Mouse (Mus musculus) spleen, postnatal 4 days (tissue): ENCODE measurements around the gene Cd24a.

Source experiments
- DNase-seq, 2 experiments: peaks; one replicate each; pipeline ENCODE4 v3.0.0; 2022; ENCODE audit warnings: low spot score in 2 of 2

Cd24a gene

DNA sequence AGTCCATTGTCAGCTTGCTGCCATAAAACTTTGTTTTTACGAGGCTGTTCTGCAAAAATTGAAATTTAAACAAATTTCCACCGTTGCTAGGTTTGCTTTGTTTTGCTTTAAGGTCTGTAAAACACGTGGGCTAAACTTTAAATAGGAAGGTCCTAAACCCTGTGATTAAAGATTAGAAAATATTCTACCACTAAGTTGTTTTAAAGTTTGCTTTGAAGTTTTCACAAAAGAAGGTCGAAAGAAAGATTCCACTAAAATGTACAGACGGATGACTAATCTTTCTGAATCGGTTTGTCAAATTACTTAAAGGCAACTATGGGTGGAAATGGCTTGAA is at the start of gene Cd24a:
TSS of gene Cd24a (plus strand) at position 288 of the 335 bp plus-strand sequence.
- DNase-seq = no peak

DNA sequence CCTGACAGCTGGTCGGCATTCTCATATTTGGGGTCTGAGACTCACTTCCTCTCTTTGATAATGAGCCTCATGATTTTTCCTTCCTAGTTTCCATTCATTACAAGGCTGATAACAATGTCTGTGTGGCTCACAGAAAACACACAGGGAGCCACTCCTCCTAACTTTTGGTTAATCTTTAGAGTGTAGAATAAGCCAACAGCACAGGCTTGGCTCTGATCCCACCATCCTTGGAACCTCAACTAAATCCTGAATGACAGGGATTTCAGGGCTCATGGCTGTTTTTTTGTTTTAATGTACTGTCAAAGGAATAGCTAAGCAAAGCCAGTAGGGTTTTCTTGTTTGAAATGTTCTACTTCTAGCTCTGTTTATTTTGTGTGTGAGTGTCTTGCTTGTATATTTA is 43.7 kb upstream of the Cd24a start:
- no peak for DNase-seq

DNA sequence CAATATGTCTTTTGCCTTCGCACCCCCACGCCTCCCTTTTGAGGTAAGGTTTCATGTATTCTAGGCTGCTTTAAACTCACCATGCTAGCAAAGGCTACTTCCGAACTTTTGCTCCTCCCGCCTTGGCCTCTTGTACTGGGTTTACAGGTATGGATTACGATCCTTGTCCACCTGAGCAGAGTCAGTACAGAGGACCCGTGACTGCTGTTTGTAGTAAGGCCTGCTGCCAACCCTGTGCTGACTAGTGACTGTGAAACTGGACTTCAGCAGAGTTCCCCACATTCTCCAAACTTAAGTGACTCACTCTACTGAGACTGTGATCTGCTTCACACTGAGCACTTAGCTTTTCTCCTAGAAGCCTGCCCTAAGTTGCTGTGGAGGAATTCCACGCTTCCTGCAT is 40.4 kb upstream of the Cd24a start:
- DNase-seq = no peak

DNA sequence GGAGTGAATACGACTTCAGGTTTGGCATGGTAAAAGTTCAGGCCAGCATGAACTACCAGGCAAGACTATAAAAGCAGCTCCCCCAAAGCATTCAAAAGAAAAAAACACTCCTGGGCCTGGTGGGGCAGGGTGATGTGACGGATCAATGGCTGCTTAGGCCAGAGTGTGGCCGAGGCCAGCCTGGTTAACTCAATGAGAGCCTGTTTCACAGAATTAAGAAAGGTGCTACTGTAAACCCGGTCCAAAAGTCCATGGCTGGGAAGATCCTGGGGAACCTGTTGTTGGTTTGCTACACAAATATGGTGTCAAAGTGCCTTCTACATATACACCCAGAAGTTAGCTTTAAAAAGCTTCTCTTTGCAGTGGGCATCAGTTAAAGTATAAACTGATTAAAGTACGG is 39.3 kb upstream of the Cd24a start:
- no peak for DNase-seq

DNA sequence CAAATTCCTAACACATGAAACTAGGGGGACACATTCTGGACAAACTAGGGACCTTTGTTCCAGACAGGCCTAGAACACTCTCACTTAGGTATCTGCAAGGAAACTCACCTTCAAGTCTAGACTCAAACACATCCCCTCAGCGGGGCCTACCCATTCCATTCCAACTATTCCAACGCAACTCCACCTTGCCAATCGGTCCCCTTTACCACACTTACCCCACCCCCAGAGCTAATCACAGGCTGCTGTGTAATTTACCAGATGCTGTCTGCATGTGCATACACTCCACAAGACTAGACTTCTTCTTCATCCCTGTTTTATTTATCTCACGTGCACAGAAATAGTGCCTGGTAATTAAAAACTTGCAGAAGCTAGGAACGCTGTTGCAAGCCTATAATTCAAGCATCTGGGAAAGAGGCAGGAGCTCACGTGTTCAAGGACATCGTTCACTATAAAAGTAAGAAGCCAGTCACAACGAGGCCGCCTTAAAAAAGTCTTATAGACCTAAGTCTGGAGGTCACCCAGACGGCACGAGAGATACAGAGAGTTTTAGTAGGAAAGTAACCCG is 38.3 kb upstream of the Cd24a start:
- DNase-seq = no peak

DNA sequence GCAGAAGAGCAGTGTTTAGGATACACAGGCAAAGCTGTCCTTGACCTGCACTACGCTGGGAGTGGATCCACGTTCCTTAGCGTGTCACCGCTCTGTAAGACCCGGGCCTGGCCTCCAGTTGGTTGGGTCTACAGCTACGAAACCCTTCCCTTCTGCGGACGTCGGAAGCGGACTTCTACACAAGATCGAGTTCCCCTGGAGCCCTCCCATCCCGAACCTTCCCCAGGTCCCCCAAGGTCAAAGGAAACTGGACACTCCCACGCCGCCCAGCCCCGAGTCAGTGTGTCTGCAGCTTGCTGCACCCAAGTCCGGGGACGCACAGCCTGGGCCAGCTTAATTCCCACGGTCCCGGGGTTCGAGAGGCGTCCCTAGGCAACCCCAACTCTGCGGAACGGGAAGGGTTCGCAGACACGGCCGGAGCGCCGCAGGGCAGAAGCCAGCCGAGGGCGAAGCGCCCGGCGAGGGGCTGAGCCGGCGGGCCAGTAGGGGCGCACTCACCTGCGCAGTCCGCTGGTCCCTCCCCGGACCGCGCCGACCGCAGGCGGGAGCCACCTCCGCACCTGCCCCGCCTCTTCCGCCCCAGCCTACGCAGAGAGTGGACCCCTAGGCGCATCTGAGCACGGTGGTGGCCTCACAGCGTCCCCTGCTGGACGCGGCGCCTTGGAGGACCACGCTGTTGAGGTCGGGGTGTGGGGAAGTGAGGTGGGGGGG is 37.5 kb upstream of the Cd24a start, which contains the start of gene 1700021F05Rik:
TSS of gene 1700021F05Rik (minus strand) at position 553 of the 711 bp plus-strand sequence.
- DNase-seq = peak; percentile 94 to 98

DNA sequence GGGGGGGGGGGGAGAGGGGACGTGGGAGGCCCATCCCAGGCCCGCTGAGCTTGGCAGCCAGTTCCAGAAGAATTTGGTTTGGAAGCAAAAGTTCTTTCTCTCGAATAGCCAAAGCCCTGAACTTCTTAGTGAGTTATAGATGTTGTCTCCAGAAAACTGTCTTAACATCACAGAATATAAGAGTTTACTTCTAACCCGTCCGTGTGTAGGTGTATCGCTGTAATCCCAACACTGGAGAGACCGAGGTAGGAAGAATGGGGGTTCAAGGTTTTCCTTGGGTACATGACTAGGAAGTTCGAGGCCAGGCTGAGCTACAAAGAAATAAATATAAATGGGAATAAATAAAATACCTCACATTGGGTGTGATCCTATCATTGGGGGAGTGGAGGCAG is 36.9 kb upstream of the Cd24a start:
- DNase-seq = no peak

DNA sequence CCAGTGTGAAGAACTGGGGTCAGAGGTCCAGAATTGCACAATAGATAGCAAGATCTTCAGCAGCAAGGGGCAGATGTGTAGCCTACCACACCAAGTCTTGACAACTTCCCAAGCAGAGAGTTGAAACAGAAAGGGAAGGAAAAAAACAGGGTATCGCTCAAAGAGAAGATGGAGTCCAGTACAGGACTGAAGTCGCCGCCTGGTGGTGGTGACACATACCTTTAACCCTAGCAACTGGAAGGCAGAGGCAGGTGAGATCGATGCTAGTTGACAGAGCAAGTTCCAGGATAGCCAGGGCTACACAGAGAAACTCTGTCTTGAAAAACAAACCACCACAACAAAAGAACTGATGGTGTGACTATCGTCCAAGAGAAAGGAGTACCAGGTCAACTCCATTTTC is 28.7 kb upstream of the Cd24a start:
- no peak for DNase-seq

DNA sequence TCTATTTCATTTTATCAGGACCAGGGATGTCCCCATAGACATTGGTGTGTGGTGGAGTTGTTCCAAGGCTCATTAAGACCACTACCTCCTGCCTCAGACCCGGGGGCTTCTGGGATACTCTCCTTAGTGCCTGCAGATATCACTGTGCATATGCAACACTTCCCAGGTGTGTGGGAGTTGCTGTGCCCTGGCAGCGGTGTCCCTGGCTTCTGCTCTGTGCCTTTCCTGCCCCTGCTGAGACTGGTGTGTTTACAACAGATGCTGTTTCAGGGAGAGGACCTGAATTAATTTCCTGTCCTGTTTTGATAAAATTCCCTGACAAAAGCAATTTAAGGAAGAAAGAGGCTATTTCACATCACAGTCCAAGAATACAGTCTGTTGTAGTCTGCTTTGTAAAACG is 27.2 kb upstream of the Cd24a start:
- DNase-seq = no peak

DNA sequence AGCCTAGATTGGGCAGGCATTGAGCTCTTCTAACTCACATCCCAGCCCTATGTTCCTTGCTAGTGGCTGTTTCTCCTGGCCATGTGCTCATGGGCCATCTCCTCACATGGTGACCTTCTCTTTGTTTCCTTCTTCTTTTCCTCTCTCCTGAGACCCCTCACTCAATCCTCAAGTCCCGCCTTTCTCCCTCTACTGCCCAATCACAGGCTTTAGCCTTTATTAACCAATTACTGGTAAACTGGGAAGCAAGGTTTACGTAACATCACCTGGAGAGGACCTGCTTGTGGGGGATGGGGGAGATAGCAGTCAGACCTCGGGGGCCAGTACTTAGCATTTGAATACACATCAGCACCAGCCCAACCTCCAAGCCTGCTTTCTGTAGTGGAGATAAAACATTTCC is 26.7 kb upstream of the Cd24a start:
- DNase-seq = no peak

DNA sequence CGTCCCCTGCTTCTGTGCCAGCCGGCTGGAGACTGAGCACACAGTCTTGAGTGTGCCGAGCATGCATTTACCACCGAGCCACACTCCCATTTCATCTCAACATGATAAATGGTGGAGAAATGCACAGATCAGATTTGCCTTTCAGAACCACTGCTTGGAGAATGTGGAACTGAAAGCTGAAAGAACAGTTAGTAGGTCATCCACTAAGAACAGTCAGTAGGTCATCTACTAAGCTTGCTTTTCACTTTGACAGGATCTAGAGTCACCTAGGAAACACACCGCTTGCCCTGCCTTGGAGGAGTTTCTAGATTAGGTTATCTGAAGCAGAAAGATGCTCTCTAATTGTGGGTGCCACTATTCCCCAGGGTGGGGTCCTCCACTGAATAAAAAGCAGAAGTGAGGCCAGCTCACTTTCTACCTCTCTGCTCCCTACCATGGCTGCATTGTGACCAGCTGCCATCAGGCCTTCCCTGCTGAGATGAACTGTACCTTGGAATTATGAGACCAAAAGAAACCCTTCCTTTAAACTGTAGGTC is 20.4 kb upstream of the Cd24a start:
- DNase-seq = no peak

DNA sequence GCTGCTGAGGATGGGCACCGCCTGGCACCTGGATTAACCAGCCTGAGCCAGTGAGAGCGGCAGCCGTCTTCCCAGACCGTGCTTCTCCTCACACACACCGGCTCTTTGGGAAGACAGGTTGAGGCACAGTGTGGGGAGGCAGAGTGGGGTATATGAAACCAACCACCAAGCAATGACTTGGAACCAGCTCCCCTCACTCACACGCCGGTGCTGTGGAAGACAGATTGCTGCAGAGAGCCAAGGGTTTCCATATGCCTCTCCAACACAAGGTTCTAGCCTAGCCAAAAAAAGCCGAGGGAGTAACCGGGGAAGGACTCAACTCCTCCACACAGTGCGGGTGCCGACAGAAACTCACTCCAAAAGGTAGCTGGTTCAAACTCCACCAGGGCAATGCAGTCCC is 18.8 kb upstream of the Cd24a start:
- DNase-seq = no peak

DNA sequence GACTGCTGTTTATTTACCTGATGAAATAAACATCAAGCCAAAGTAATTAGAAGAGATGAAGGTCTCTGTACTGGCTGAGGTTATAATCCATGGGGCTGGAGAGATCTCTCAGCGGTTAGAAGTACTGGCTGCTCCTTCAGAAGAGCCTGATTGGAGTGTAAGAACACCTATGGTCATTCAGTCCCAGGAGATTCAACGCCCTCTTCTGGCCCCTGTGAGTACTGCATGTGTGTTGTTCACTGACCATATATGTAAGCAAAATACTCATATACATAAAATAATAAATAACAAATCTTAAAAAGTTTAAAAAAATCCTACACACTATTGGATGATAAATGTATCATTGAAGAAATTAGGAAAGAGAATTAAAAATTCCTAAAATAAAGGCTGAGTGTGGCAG is 17.3 kb upstream of the Cd24a start:
- DNase-seq = no peak

DNA sequence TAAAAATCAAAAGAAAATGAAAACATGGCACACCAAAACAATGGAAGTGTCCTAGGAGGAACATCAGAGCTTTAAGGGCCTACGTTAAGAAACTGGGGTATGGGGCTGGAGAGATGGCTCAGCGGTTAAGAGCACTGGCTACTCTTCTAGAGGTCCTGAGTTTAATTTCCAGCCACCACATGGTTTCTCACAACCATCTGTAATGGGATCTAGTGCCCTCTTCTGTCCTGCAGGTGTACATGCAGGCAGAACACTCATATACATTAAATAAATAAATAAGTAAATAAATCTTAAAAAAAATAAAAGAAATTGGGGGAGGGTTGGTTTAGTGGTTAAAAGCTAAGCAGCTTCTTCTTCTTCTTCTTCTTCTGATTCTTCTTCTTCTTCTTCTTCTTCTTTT is 16.8 kb upstream of the Cd24a start:
- DNase-seq = no peak

DNA sequence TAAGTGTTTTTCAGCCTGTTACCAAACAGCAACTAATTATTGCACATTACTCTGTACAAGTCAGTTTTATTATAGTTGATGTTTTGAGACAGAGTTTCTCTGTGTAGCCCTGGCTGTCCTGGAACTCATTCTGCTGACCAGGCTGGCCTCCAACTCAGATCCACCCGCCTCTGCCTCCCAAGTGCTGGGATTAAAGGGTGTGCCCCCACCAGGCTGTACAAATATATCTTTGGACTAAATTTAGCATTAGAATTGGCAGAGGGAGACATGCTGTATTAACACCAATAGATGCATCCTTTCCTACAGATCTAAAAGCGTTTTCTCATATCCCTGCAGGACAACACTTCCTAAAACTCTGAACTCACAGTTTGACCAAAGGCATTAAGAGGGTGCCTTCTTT is 3.7 kb upstream of the Cd24a start:
- no peak for DNase-seq

DNA sequence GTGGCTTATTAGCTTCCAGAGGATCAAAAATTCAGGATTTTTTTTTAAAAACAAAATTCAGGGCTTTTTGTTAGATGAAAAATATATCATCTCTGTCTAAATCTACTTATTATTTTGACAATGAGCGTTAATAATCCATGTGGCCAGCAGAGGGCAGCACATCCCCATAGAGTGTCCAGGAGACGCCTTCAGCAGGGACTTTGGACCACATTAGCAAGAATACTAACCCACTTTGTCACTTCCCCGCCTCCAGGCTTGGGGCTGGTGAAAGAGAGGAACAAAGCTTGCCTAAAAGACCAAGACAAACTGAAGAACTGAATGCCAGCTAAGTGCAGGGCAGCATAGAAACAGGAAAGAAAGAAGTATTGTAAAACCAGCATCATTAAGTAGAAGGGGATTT is 3.1 kb upstream of the Cd24a start:
- DNase-seq = peak; percentile 87 to 96

DNA sequence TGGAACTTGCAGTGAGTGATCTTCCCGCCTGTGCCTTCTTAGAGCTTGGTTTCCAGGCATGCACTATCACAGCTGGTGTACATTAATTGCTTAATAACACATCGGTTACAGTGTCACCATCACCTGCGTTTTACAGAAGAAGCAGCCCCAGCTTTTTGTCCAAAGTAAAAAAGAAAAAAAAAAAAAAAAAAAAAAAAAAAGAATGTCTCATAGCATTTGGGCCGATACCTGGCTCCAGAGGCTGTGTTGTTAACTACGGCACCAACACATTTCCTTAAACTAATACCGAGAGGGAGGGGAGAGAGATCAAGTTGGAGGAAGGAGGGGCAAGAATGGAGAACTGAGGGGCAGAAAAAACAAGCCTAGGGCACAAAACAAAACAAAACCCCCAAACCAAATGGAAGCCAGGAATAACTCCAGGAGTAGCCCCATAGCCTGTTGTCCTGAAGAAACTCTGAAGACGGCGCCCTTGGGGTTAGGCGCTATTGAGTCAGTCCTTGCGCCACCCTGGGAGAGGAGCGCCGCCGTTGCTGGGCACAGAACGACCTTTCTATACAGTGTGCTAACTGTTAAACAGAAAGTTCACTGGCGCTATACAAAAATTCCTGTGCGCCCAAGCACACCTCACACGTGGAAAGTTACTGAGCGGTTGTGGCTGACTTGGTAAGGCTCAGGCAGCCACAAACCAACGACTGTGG is 636 bp upstream of the Cd24a start:
- peak; percentile 72 to 84 for DNase-seq

DNA sequence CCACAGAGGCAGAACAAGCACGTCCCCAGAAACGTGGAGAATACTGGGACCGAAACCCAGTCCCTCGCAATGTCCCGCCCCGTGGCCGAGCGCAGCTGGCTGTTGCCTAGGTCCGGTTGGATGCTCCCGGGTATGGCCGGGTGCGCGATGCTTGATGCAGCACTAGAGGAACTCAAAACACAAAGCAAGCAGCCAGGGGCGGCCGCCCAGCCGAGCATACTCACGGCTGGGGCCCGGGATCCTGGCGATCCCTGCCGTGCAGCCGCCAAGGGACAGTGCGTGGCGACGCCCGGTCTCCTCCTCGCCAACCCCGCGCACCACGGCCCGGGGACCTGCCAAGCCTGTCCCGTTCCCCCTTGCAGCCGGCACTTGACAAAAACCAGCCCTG is 276 bp downstream of the Cd24a start:
- DNase-seq = peak; percentile 79 to 89

DNA sequence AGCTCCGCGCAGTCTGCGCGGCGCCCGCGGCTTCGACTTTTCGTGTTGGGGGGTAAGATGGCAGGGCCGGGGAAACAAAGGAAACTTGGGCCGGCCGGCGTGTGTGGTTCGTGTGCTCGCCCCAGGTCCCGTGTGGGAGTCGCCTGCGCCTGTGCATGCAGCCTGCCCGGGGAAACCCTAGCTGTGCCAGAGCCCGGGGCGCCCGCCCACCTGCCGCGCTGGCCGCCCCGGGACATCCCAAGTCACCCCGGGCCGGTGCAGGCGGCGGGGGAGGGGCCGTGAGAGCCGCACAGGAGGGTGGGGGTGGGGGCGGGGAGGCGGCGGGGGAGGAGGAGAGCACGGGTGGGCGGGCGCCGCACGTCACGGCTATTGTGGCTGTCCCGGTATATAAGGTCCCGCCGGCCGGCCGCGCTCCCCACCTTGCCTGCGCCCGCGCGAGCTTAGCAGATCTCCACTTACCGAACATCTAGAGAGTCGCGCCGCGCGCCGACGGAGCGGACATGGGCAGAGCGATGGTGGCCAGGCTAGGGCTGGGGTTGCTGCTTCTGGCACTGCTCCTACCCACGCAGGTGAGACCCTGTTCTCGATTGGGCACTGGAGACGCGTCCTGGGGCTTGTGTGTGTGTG is 783 bp downstream of the Cd24a start:
- peak; percentile 96 to 99 for DNase-seq

DNA sequence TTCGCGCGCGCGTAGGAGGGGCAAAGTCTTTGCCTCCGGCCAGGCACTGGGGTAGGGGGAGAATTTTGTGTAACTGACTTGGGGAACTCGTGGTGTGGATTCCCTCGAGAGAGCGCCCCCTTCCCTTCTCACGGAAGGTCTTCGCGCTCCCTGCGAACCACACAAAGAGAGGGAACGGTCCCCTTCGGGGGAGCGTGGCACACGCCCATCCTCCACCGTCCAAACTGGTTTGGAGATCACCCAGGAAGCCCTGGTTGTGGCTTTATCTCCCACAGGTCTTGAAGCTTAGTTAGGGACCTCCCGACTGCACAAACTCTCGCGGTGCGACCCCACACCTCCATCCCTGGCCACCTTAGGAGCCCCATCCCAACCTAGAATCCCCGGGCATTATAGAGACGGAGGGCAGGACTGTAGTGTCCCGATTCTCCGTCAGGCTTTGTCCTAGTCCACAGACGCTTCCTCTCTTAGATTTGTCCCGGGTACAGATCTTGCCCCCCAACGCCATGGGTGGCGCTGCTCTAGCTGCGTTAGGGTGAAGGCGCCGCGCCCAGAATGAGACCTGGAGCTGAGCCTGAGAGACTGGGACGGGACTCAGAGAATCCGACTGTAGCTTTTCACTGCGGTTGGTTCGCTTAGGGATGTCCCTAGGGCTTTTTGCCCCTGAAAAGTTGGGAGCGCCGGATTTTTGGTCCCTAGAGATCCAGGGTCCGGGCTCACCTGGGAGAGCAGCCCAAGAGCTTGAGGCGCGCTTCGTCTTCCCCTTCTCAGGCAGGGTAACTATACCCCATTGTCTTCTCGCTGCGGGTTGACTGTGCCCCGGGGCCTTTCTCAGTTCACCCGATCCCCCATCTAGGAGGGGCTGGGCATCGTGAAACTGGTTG is 1.5 kb downstream of the Cd24a start:
- peak; percentile 75 to 88 for DNase-seq

DNA sequence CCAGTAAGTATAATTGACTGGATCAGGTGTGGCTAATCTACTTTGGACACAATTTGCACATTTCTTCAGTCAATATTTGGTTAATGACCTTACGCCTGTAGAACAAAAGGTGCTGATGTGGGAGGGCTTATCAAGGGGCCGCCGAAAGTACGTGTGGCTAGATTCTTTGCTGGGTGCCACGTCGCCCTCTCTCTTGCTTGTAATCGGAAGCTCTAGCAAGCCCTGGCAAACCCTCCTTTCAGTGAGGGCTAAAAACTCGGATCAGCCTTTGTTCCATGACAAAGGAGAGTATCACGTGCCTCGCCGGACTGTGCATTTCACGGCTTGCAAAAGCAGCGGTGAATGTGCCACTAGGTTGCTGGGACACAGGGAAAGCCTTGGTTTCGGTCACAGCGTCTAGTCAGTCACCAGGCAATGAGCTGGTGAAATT is 2.6 kb downstream of the Cd24a start:
- DNase-seq = peak; percentile 41 to 78

DNA sequence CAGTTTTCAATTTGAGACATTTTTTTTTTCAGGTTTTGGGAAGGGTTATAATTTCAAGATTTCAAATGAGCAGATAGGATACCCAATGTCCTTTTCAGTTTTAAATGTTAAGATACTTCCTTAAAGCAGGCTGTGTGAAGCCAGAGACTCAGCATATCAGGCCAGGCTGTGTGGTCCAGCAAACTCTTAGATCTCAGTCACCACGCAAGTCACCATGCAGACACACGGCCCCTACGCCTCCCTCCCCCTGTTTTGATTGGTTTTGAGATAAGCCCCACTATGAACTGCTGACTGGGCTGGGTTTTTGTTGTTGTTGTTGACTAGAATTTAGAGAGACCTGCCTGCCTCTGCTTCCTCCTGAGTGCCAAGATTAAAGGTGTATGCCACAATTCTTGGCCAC is 3.2 kb downstream of the Cd24a start:
- no peak for DNase-seq
